Mouse (Mus musculus) cortical plate, adult 2 months (tissue): ENCODE data around the gene Cit.

Source experiments
- CTCF ChIP-seq: fragments of 200-500 bp; IDR thresholded peaks from 2 replicates; pipeline ENCODE4 v1.5.1; 2011; ENCODE audit warnings: mild to moderate bottlenecking, control low read depth, low read length; ENCODE audit not compliant: insufficient read depth; ENCODE audit errors: extremely low read depth
- POLR2A ChIP-seq: fragments of 200-500 bp; IDR thresholded peaks from 2 replicates; pipeline ENCODE4 v1.6.1; 2011; ENCODE audit warnings: mild to moderate bottlenecking, low read length, control low read depth; ENCODE audit not compliant: insufficient read depth; ENCODE audit errors: extremely low read depth

DNA sequence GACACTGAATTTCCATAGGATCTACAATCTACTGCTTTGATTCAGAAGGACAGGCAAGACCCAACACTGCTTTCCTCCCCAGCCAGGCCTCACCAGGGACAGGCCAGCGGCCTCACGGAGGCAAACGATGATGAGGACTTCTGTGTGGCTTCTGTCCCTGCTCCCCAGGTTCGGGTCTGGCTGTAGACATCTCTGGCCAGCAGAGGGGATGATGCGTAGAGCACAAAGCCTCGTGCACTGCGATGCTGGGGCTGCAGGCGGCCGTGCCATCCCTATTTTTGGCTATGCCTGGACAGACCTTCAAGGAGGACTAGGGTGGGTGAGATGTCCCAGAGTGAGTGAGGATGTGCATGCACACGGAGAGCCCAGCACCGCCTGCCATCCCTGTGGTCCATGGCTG is 169.2 kb downstream of the Cit start:
- no peak for TF ChIP-seq POLR2A
- TF ChIP-seq CTCF = no peak
